ENCODE assay signal across 29 mouse cellular contexts in genomic region chr8:119566367-119566766, GRCm38 (mm10). TPM values are rescaled to one million over a fixed set of nuclear protein-coding genes. Genes with fewer than 3 reads are reported as not detected.
"Had no signal": no experiment of that assay in that cellular context is flagged by ENCODE, and none has a peak within 500 bp of the region (broad histone marks: within the 10 kb centered on the region; RNA-seq: fewer than 3 reads in every experiment).

No protein-coding gene starts in this region.

- H3K4me1 ChIP-seq: limb, embryonic 13.5 days; lung, embryonic 15.5 days had no signal

- H3K27ac ChIP-seq: kidney, postnatal 0 days; layer of hippocampus, adult 2 months; limb, embryonic 10.5 days; limb, embryonic 13.5 days; liver, embryonic 12.5 days; liver, embryonic 15.5 days; lung, embryonic 15.5 days; midbrain, embryonic 10.5 days; midbrain, embryonic 13.5 days; stomach, postnatal 0 days had no signal

- H3K9ac ChIP-seq: limb, embryonic 13.5 days; liver, embryonic 12.5 days; liver, embryonic 15.5 days; lung, embryonic 15.5 days; midbrain, embryonic 13.5 days had no signal

- H3K27me3 ChIP-seq: limb, embryonic 13.5 days; liver, embryonic 12.5 days; liver, embryonic 15.5 days; lung, embryonic 15.5 days; megakaryocyte, embryonic 14.5 days; midbrain, embryonic 13.5 days had no signal

- DNase-seq: kidney, adult 2 months; kidney, postnatal 25 days; layer of hippocampus, adult 9-11 months; layer of hippocampus, postnatal 36 days; liver; lung, adult 18-20 months; lung, postnatal 10 days; lung, postnatal 36 days; right cerebral cortex, adult 18-20 months; right cerebral cortex, postnatal 14 days; right cerebral cortex, postnatal 4 days; thymus, adult 18-20 months; thymus, postnatal 14 days had no signal

- H3K4me3 ChIP-seq: layer of hippocampus, adult 2 months; limb, embryonic 10.5 days; limb, embryonic 13.5 days; liver, embryonic 12.5 days; liver, embryonic 15.5 days; lung, embryonic 15.5 days; megakaryocyte, embryonic 14.5 days; midbrain, embryonic 10.5 days; midbrain, embryonic 13.5 days had no signal

- H3K4me2 ChIP-seq: limb, embryonic 13.5 days; liver, embryonic 12.5 days; liver, embryonic 15.5 days; lung, embryonic 15.5 days; midbrain, embryonic 13.5 days had no signal

- ATAC-seq: intestine, postnatal 0 days; liver, embryonic 12.5 days; midbrain, embryonic 13.5 days had no signal

- H3K9me3 ChIP-seq: limb, embryonic 10.5 days; limb, embryonic 13.5 days; liver, embryonic 12.5 days; liver, embryonic 15.5 days; lung, embryonic 15.5 days; megakaryocyte, embryonic 14.5 days; midbrain, embryonic 10.5 days; midbrain, embryonic 13.5 days had no signal

RNA-seq across cellular contexts. Expression of gene Dnaaf1, which starts 8.7 kb away (rescaled TPM):
- polyA plus RNA-seq: neural tube, embryonic 11.5 days had no signal

RNA-seq across cellular contexts. Expression of gene Adad2, which starts 46.2 kb away (rescaled TPM):
- polyA plus RNA-seq: kidney, adult 2 months; kidney, embryonic 14.5 days; kidney, postnatal 0 days; limb, embryonic 10.5 days; liver, embryonic 12.5 days; liver, embryonic 15.5 days; lung, embryonic 15.5 days; midbrain, embryonic 13.5 days; neural tube, embryonic 11.5 days; neural tube, embryonic 14.5 days; stomach, embryonic 14.5 days; stomach, postnatal 0 days had no signal
